Mouse (Mus musculus) hindbrain, embryonic 11.5 days (tissue): ENCODE measurements at regions not wholly inside any gene's neighbourhood (a gene's known extent, or its start where the extent isn't known, plus 50 kb on each side); places are given as distances from the start of the nearest gene placed in this dataset.
A peak's percentile ranks its signal among the peaks of the same experiment; 100 is the strongest.

ENCODE experiments used
- ATAC-seq: fragments of 200-750 bp; cut with Nextera tagmentation; 2 replicates; pipeline ENCODE4 v1.8.0; 2017; ENCODE audit warnings: mild to moderate bottlenecking, moderate TSS enrichment, moderate library complexity; ENCODE audit not compliant: low FRiP score
- DNase-seq: peaks from one replicate; pipeline ENCODE4 v3.0.0-alpha.2; 2015; ENCODE audit warnings: low spot score
- H3K27ac ChIP-seq: fragments of 300-500 bp; sonication (generic); 2 replicates; pipeline ENCODE4 v1.5.1; 2014; ENCODE audit warnings: mild to moderate bottlenecking, low read depth, low read length
- H3K27me3 ChIP-seq: fragments of 300-500 bp; sonication (generic); 2 replicates; pipeline ENCODE4 v1.6.1; 2014; ENCODE audit warnings: mild to moderate bottlenecking, low read length, moderate library complexity, mixed read lengths; ENCODE audit not compliant: control insufficient read depth, insufficient read depth
- H3K36me3 ChIP-seq: fragments of 300-500 bp; sonication (generic); 2 replicates; pipeline ENCODE4 v1.6.1; 2014; ENCODE audit warnings: mild to moderate bottlenecking, low read length, moderate library complexity, mixed read lengths; ENCODE audit not compliant: control insufficient read depth, insufficient read depth
- H3K4me1 ChIP-seq: fragments of 300-500 bp; sonication (generic); replicated peaks from 2 replicates; pipeline ENCODE4 v1.6.1; 2014; ENCODE audit warnings: low read length, mixed read lengths; ENCODE audit not compliant: control insufficient read depth, insufficient read depth
- H3K4me2 ChIP-seq: fragments of 300-500 bp; sonication (generic); replicated peaks from 2 replicates; pipeline ENCODE4 v1.6.1; 2014; ENCODE audit warnings: mild to moderate bottlenecking, low read depth, low read length
- H3K4me3 ChIP-seq: fragments of 300-500 bp; sonication (generic); 2 replicates; pipeline ENCODE4 v1.5.1; 2014; ENCODE audit warnings: low read depth, low read length
- H3K9ac ChIP-seq: fragments of 300-500 bp; sonication (generic); 2 replicates; pipeline ENCODE4 v1.6.1; 2014; ENCODE audit warnings: low read depth, low read length
- H3K9me3 ChIP-seq: fragments of 300-500 bp; sonication (generic); 2 replicates; pipeline ENCODE4 v1.6.1; 2016; ENCODE audit warnings: low read length; ENCODE audit not compliant: control insufficient read depth
- WGBS: fragments of 180-500 bp; shearing (Covaris S2); extraction: QIAGEN DNeasy Blood & Tissue Kit; methylation state at CpG from one replicate; pipeline ENCODE4 v1.1.7; 2014; 5-methylcytosine and 5-hydroxymethylcytosine counted together

DNA sequence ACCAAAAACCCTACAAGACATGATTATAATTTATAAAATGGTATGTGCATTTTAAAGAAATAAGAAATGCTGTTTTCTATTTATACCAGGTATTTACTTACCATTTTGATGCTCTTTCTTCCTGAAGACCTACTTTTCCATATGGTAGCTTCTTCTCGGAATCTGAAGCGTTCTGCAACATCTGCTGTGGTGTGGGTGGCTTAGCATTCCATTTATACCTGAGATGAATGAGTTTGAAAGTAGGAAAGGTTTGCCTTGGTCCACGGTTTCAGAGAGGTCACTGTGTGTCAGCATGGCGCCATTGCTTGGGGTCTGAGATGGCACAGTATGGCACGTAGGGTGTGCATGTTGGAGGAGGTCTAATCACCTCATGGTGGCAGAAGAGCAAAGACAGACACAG lies 225.5 kb upstream of the Zfp703 start:
- ATAC-seq (no peak), DNase-seq (no peak)
- no peak overlapping the region for H3K9ac ChIP-seq
- no peaks in the 10 kb centered on the region for H3K27me3 ChIP-seq
- H3K9me3 ChIP-seq, result no peaks in the 10 kb centered on the region; the same call in 1 of the 2 replicates
- H3K4me1 ChIP-seq, result no peaks in the 10 kb centered on the region
- H3K4me3 ChIP-seq, result no peak overlapping the region
- WGBS, result 87% methylated on average over 5 of the region's 5 CpGs
- H3K4me2 ChIP-seq, result no peak overlapping the region
- no peak overlapping the region for H3K27ac ChIP-seq
- H3K36me3 ChIP-seq, result no peaks in the 10 kb centered on the region

DNA sequence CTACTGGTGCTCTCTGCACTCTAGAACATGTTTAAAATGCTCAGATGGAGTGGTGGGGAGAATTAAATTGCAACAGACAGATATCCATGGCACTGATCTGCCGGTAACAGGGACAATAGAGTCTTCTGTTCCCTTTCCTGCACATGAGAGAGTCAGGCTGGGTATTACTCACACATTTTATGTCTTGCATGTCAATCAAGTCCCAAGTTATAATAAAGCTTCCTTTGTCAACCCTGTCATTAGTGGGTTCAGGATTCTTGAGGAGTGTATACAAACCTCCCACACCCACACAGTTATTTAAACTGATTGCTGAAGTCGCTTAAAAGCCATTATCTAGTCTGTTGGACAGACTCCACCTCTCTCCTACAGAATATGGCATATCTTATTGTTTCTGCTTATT lies 220.7 kb upstream of the Zfp703 start:
- Histone ChIP-seq H3K4me2 (no peak overlapping the region), H3K4me3 (no peak overlapping the region), H3K27ac (no peak overlapping the region), H3K9me3 (no peaks in the 10 kb centered on the region; the same call in 1 of the 2 replicates), H3K36me3 (no peaks in the 10 kb centered on the region), H3K4me1 (no peaks in the 10 kb centered on the region), H3K9ac (no peak overlapping the region), H3K27me3 (no peaks in the 10 kb centered on the region)
- 67% methylated on average over 2 of the region's 2 CpGs for WGBS
- ATAC-seq (no peak), DNase-seq (no peak)

DNA sequence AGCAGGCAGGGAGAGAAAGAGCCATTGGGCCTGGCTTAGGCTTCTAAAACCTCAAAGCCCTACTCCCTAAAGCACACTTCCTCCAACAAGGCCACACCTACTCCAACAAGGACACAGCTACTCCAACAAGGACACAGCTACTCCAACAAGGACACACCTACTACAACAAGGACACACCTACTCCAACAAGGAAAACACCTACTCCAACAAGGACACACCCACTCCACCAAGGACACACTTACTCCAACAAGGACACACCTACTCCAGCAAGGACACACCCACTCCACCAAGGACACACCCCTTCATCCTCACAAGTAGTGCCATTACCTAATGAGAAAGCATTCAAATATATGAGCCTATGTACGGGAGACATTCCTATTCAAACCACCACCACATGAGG lies 216.4 kb upstream of the Zfp703 start:
- no peaks in the 10 kb centered on the region for H3K9me3 ChIP-seq
- H3K9ac ChIP-seq, result no peak overlapping the region
- H3K4me1 ChIP-seq, result no peaks in the 10 kb centered on the region
- ATAC-seq (no peak), DNase-seq (no peak)
- H3K4me3 ChIP-seq, result no peak overlapping the region
- no peak overlapping the region for H3K27ac ChIP-seq
- H3K4me2 ChIP-seq, result no peak overlapping the region
- H3K27me3 ChIP-seq, result no peaks in the 10 kb centered on the region
- 90% methylated on average over 1 of the region's 1 CpGs for WGBS
- no peaks in the 10 kb centered on the region for H3K36me3 ChIP-seq

DNA sequence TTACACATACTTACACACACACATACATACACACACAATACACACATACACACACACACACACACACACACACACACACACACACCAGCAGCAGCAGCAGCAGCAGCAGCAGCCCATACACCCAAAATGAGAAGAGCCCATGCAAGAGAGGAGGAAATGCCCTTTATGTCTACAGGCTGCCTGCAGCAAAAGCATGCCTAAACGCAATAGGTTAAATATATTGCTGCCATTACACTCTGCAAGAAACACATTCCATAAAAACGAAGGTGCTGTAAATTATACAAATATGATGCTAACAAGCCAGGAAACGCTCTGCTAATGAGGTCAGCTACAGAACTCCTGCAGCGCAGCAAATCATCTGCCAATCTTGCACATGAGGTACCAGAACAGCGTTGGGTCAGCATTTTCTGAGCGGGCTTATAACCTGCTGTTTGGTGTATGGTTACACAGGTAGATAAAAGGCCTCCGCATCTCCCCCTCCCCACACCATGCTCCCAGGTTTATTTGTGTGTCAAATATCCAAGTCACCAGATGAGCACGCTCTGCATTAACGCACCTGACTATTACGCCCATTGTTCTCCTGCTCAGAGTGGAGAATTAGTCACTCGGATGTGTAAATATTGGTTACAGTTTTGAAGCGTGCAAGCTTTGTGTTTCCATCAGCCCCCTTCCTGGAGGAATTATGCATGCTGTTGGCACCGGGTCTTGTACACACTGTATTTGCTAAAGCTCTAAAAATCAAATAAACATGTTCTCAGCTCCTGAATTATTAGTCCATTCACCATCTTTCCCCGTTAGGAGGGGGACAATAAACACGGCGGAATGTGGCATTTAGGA lies 214.0 kb upstream of the Zfp703 start:
- no peak for ATAC-seq

DNA sequence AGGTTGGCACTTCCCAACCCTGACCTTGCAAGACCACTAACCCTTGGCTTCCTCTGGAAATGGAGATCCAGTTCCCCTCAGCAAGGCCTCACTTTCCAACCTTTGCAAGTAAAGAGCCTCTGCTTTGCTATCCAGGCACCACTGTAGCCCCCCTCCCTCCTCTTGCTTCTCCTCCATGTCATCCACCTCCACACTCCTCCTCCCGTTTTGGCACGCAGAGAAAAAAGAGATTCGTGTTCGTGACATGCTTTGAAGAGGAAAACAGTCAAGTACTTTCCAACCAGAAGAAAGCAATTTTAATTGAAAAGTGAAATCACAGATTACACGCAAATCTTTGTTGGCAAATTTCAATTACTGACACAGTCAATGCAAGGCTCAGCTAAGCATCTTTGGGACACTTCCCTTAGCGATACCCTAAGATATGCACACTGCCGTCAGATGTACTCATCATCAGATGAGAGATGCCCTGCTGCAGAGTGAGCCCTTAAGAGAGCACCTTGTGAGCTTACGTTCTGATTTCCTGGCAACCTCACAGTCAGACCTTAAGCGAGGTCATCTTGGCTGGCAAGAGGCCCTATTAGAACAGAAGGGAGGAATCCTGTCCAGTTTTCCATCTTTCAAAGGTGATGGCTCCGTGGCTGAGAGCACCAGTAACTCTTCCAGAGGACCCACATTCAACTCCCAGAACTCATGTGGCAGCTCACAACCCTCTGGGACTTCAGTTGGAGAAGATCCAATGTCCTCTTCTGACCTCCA lies 208.5 kb upstream of the Zfp703 start:
- H3K4me3 ChIP-seq, result no peak overlapping the region
- 87% methylated on average over 10 of the region's 10 CpGs for WGBS
- H3K27ac ChIP-seq, result no peak overlapping the region
- no peaks in the 10 kb centered on the region for H3K36me3 ChIP-seq
- H3K4me1 ChIP-seq, result no peaks in the 10 kb centered on the region
- ATAC-seq (no peak), DNase-seq (no peak)
- H3K4me2 ChIP-seq, result no peak overlapping the region
- H3K27me3 ChIP-seq, result no peaks in the 10 kb centered on the region
- no peak overlapping the region for H3K9ac ChIP-seq
- H3K9me3 ChIP-seq, result no peaks in the 10 kb centered on the region

More for the DNA sequence above, 214.0 kb upstream of the Zfp703 start:
- Histone ChIP-seq H3K36me3 (no peaks in the 10 kb centered on the region), H3K27ac (no peak overlapping the region), H3K9ac (no peak overlapping the region), H3K27me3 (no peaks in the 10 kb centered on the region), H3K9me3 (no peaks in the 10 kb centered on the region), H3K4me3 (no peak overlapping the region), H3K4me1 (no peaks in the 10 kb centered on the region), H3K4me2 (no peak overlapping the region)
- DNase-seq, result no peak
- 86% methylated on average over 16 of the region's 16 CpGs for WGBS

DNA sequence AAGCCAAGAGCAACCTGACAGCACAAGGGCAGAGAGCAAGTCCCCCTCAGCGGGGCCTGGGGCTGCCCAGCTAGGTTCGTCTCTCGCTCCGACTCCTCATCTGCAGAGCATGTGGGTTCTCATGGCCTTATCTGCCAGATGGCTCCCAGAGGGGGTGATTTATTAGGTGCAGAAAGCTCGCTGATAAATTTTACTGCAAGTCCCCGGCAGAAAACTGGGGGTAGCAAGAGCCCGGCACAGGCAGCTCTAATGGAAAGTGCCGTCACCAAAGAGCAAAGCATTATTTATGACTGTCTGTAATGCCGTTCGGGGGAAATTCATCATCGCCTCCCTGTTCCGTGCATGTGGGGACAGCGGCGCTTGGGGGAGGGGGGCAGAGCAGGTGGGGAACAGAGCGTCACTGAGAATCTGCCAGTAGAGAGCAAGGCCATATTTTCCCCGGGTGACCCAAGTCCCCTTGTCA lies 206.7 kb upstream of the Zfp703 start:
- DNase-seq, result peak; percentile 51
- no peak overlapping the region for H3K9ac ChIP-seq
- H3K4me2 ChIP-seq, result peak overlapping the region; percentile 15; the same call in 1 of the 2 replicates
- no peaks in the 10 kb centered on the region for H3K27me3 ChIP-seq
- H3K4me3 ChIP-seq, result no peak overlapping the region
- no peaks in the 10 kb centered on the region for H3K4me1 ChIP-seq
- H3K27ac ChIP-seq, result peak overlapping the region; percentile 27; the same call in 1 of the 2 replicates
- H3K9me3 ChIP-seq, result no peaks in the 10 kb centered on the region
- 37% methylated on average over 16 of the region's 16 CpGs for WGBS
- H3K36me3 ChIP-seq, result no peaks in the 10 kb centered on the region
- ATAC-seq, result peak; percentile 89

DNA sequence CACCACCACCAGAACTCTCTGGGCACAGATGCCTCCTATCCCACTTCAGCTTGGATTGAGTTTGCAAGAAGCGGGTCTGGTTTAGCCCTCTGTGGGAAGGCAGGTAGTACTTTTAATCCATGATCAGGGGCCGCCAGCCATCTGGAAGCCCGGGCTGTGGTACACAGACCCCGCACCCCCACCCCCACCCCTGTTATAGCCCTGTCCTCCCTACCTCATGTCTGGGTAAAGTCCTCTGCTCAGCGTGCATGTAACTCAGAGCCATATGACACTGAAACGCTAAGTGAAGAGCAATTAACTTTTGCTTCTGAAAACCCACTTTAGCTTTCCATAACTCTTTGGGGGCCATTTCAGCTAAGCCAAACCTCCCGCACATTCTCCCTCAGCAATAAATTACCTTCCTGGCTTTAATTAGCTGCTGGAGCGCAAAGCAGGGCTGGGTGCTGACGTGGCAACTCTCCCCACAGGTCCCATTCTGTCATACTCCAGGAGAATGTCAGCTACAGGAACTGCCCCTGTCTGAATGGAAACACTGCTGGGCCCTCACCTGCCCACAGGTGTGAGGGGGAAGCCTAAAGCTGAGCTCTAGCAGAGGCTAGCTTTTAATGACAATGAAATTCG lies 198.1 kb upstream of the Zfp703 start:
- WGBS, result 73% methylated on average over 10 of the region's 10 CpGs
- ATAC-seq, result no peak
- H3K4me3 ChIP-seq, result no peak overlapping the region

DNA sequence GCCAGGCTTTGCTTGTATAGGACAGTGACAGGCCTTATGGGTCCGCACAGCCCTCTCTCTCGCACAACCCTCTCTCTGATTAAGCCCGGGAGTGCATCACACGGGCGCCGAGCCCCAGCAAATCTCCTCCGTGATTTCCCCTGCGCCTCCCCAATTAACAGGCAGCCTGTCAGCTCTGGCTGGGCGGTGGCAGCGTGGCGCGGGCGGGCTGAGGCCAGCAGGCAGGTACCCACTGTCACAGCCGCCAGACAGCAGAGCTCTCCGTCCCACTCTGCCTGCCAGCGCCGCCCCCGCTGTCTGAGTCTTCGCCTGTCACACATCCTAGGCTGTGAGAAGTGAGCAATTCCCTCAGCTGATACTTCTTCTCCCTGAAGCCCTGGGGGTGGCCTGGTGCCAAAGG lies 196.6 kb upstream of the Zfp703 start:
- no peaks in the 10 kb centered on the region for H3K4me1 ChIP-seq
- ATAC-seq (no peak), DNase-seq (no peak)
- no peaks in the 10 kb centered on the region for H3K36me3 ChIP-seq
- peak overlapping the region; percentile 18; the same call in 1 of the 2 replicates for H3K4me2 ChIP-seq
- 0 out of 2 replicates have a peak overlapping the region, but pooled peaks have one; percentile 15 for H3K9ac ChIP-seq
- no peaks in the 10 kb centered on the region for H3K9me3 ChIP-seq
- peaks cover 2% of the 10 kb centered on the region; the same call in 1 of the 2 replicates for H3K27me3 ChIP-seq
- H3K4me3 ChIP-seq, result no peak overlapping the region
- WGBS, result 40% methylated on average over 19 of the region's 19 CpGs
- no peak overlapping the region for H3K27ac ChIP-seq

More for the DNA sequence above, 198.1 kb upstream of the Zfp703 start:
- no peak overlapping the region for H3K27ac ChIP-seq
- peaks cover 2% of the 10 kb centered on the region; the same call in 1 of the 2 replicates for H3K27me3 ChIP-seq
- no peaks in the 10 kb centered on the region for H3K4me1 ChIP-seq
- H3K36me3 ChIP-seq, result no peaks in the 10 kb centered on the region
- no peak overlapping the region for H3K9ac ChIP-seq
- H3K9me3 ChIP-seq, result no peaks in the 10 kb centered on the region
- DNase-seq, result no peak
- no peak overlapping the region for H3K4me2 ChIP-seq
